ENCODE assay signal across 26 mouse cellular contexts in the genomic region with DNA sequence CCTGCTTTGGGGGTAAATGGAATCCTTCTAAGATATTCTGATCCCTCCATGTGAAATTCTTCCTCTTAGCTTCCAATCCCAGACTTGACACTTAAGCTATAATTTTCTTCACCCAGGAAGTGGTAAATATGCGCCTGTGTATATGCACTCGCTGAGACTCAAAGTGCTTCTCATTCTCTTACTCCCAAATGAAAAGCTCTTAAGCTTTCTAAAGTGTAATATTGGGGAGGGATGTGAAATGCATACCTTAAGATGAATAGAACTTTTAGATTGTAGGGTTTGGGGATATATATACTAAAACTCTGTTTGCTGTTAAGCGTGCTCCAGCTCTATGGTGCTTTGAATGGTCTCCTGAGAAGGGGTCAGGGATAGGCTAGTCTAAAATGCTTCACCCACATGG. TPM values are rescaled to one million over a fixed set of nuclear protein-coding genes. Genes with fewer than 3 reads are reported as not detected.
DNase-seq lines count a peak whose midpoint lies in the region; ATAC-seq and TF ChIP-seq lines count a peak whose summit lies in the region.
"Had no signal": no experiment of that assay in that cellular context is flagged by ENCODE, and none has a peak within 500 bp of the region (broad histone marks: within the 10 kb centered on the region; RNA-seq: fewer than 3 reads in every experiment).

No protein-coding gene starts in this region.

- H3K27ac ChIP-seq in forebrain, embryonic 15.5 days (replicated peaks) = peak overlapping the region; percentile 42
- H3K27ac ChIP-seq in forebrain, postnatal 0 days (ENCODE audit: low read depth, low read length) = no peak overlapping the region
- H3K27ac ChIP-seq in midbrain, embryonic 10.5 days (replicated peaks) = peak overlapping the region; percentile 10; the same call in 1 of the 2 replicates
- H3K27ac ChIP-seq in midbrain, embryonic 13.5 days = peak overlapping the region; percentile 85
- H3K27ac ChIP-seq in midbrain, postnatal 0 days (ENCODE audit: low read depth, low read length) = peak overlapping the region; percentile 86
- H3K27ac ChIP-seq: embryonic facial prominence, embryonic 15.5 days; gastrocnemius, adult 2 months; hindbrain, embryonic 10.5 days; hindbrain, embryonic 15.5 days had no signal

- no peaks in the 10 kb centered on the region for H3K4me1 ChIP-seq in forebrain, embryonic 15.5 days
- no peaks in the 10 kb centered on the region for H3K4me1 ChIP-seq in forebrain, postnatal 0 days (ENCODE audit: insufficient read depth)
- peaks cover 47% of the 10 kb centered on the region for H3K4me1 ChIP-seq in midbrain, embryonic 10.5 days
- H3K4me1 ChIP-seq in midbrain, embryonic 13.5 days (replicated peaks) = peaks cover 10% of the 10 kb centered on the region
- H3K4me1 ChIP-seq in midbrain, postnatal 0 days (ENCODE audit: insufficient read depth, low read length) = no peaks in the 10 kb centered on the region
- H3K4me1 ChIP-seq: embryonic facial prominence, embryonic 15.5 days; heart, embryonic 12.5 days; hindbrain, embryonic 15.5 days had no signal

- no peaks in the 10 kb centered on the region for H3K36me3 ChIP-seq in forebrain, embryonic 15.5 days
- no peaks in the 10 kb centered on the region for H3K36me3 ChIP-seq in forebrain, postnatal 0 days (ENCODE audit: insufficient read depth)
- H3K36me3 ChIP-seq in midbrain, embryonic 10.5 days = no peaks in the 10 kb centered on the region
- H3K36me3 ChIP-seq in midbrain, embryonic 13.5 days = no peaks in the 10 kb centered on the region
- no peaks in the 10 kb centered on the region for H3K36me3 ChIP-seq in midbrain, postnatal 0 days (ENCODE audit: insufficient read depth, low read length)
- H3K36me3 ChIP-seq: embryonic facial prominence, embryonic 15.5 days; heart, embryonic 12.5 days; hindbrain, embryonic 10.5 days; hindbrain, embryonic 15.5 days had no signal

- no peak for ATAC-seq in forebrain, embryonic 15.5 days (replicated peaks)
- no peak for ATAC-seq in forebrain, postnatal 0 days
- no peak for ATAC-seq in midbrain, embryonic 13.5 days
- ATAC-seq in midbrain, postnatal 0 days (ENCODE audit: low FRiP score) = no peak
- ATAC-seq: activated CD4-positive, CD25-positive, alpha-beta regulatory T cell, adult 4 months; Patski had no signal

- H3K9me3 ChIP-seq in forebrain, embryonic 15.5 days = no peaks in the 10 kb centered on the region
- no peaks in the 10 kb centered on the region for H3K9me3 ChIP-seq in forebrain, postnatal 0 days (ENCODE audit: low read length)
- no peaks in the 10 kb centered on the region for H3K9me3 ChIP-seq in midbrain, embryonic 10.5 days (replicated peaks)
- no peaks in the 10 kb centered on the region for H3K9me3 ChIP-seq in midbrain, embryonic 13.5 days
- no peaks in the 10 kb centered on the region for H3K9me3 ChIP-seq in midbrain, postnatal 0 days (ENCODE audit: low read length)
- H3K9me3 ChIP-seq: embryonic facial prominence, embryonic 15.5 days; heart, embryonic 12.5 days; hindbrain, embryonic 10.5 days; hindbrain, embryonic 15.5 days had no signal

- no peak for TF ChIP-seq CTCF in forebrain, postnatal 0 days (IDR thresholded peaks at IDR 0.05; ENCODE audit: low read depth)
- no peak for TF ChIP-seq CTCF in midbrain, postnatal 0 days (IDR thresholded peaks at IDR 0.05)

- H3K4me3 ChIP-seq in forebrain, embryonic 15.5 days = no peak overlapping the region
- no peak overlapping the region for H3K4me3 ChIP-seq in forebrain, postnatal 0 days (ENCODE audit: low read depth, low read length)
- H3K4me3 ChIP-seq in midbrain, embryonic 10.5 days = peak overlapping the region; percentile 16; the same call in 1 of the 2 replicates
- peak overlapping the region; percentile 42 for H3K4me3 ChIP-seq in midbrain, embryonic 13.5 days (replicated peaks)
- peak overlapping the region; percentile 38 for H3K4me3 ChIP-seq in midbrain, postnatal 0 days (ENCODE audit: low read depth, low read length)
- H3K4me3 ChIP-seq: embryonic facial prominence, embryonic 15.5 days; erythroblast, embryonic 14.5 days; gastrocnemius, adult 2 months; heart, embryonic 12.5 days; hindbrain, embryonic 10.5 days; hindbrain, embryonic 15.5 days had no signal

- no peak overlapping the region for H3K9ac ChIP-seq in forebrain, embryonic 15.5 days (replicated peaks)
- no peak overlapping the region for H3K9ac ChIP-seq in forebrain, postnatal 0 days
- H3K9ac ChIP-seq in midbrain, embryonic 13.5 days (replicated peaks) = peak overlapping the region; percentile 59
- H3K9ac ChIP-seq in midbrain, postnatal 0 days (replicated peaks; ENCODE audit: low read length, poor library complexity, severe bottlenecking) = peak overlapping the region; percentile 59
- H3K9ac ChIP-seq: embryonic facial prominence, embryonic 15.5 days; heart, embryonic 12.5 days; hindbrain, embryonic 15.5 days had no signal

- no peak overlapping the region for H3K4me2 ChIP-seq in forebrain, embryonic 15.5 days (replicated peaks)
- no peak overlapping the region for H3K4me2 ChIP-seq in forebrain, postnatal 0 days (ENCODE audit: low read depth)
- H3K4me2 ChIP-seq in midbrain, embryonic 13.5 days (replicated peaks) = peak overlapping the region; percentile 47
- peak overlapping the region; percentile 46 for H3K4me2 ChIP-seq in midbrain, postnatal 0 days (ENCODE audit: low read depth, low read length, poor library complexity, severe bottlenecking)
- H3K4me2 ChIP-seq: embryonic facial prominence, embryonic 15.5 days; heart, embryonic 12.5 days; hindbrain, embryonic 15.5 days had no signal

- DNase-seq in forebrain, postnatal 0 days = no peak
- DNase-seq in midbrain, embryonic 10.5 days (ENCODE audit: low spot score) = no peak
- no peak for DNase-seq in midbrain, postnatal 0 days (ENCODE audit: low spot score)
- DNase-seq in cerebellum, adult 11 months = no peak
- DNase-seq in layer of hippocampus, postnatal 10 days (ENCODE audit: low spot score in 2 of 2) = no peak
- DNase-seq: adrenal gland, postnatal 14 days; cerebellum, adult 2 months; cerebellum, postnatal 10 days; gastrocnemius, adult 2 months; gastrocnemius, postnatal 25 days had no signal

- WGBS in forebrain, embryonic 15.5 days = 3% methylated on average over 3 of the region's 3 CpGs
- 6% methylated on average over 3 of the region's 3 CpGs for WGBS in forebrain, postnatal 0 days
- WGBS in midbrain, embryonic 10.5 days = 3% methylated on average over 3 of the region's 3 CpGs
- 4% methylated on average over 3 of the region's 3 CpGs for WGBS in midbrain, embryonic 13.5 days
- 4% methylated on average over 3 of the region's 3 CpGs for WGBS in midbrain, postnatal 0 days

- H3K27me3 ChIP-seq in forebrain, embryonic 15.5 days = peaks cover 89% of the 10 kb centered on the region
- peaks cover 86% of the 10 kb centered on the region for H3K27me3 ChIP-seq in forebrain, postnatal 0 days (ENCODE audit: insufficient read depth, low read length)
- peaks cover 100% of the 10 kb centered on the region for H3K27me3 ChIP-seq in midbrain, embryonic 10.5 days (ENCODE audit: low read depth, poor library complexity, severe bottlenecking)
- peaks cover 97% of the 10 kb centered on the region for H3K27me3 ChIP-seq in midbrain, embryonic 13.5 days
- peaks cover 61% of the 10 kb centered on the region for H3K27me3 ChIP-seq in midbrain, postnatal 0 days (ENCODE audit: insufficient read depth, low read length)
- H3K27me3 ChIP-seq: CH12.LX had no signal

RNA-seq across cellular contexts. Expression of gene Tfap2d, which starts 5.0 kb away (rescaled TPM):
- 14.7 and 16.7 TPM in 2 replicates for polyA plus RNA-seq in forebrain, embryonic 15.5 days (2015; fragmentation: Nextera tagmentation; extraction: Ambion mirVana)
- 8.2 and 9.4 TPM in 2 replicates for total RNA-seq in forebrain, postnatal 0 days (2014; rRNA removed)
- 6.5 and 7.1 TPM in 2 replicates for polyA plus RNA-seq in forebrain, postnatal 0 days (2015; fragmentation: Nextera tagmentation; extraction: Ambion mirVana)
- polyA plus RNA-seq in midbrain, embryonic 10.5 days (2016; fragmentation: Nextera tagmentation; extraction: Ambion mirVana) = 4.7 and 10.9 TPM in 2 replicates
- 41.3 and 54.1 TPM in 2 replicates for polyA plus RNA-seq in midbrain, embryonic 13.5 days (2015; fragmentation: Nextera tagmentation; extraction: Ambion mirVana)
- total RNA-seq in midbrain, postnatal 0 days (2014; rRNA removed) = 65.5 and 74.2 TPM in 2 replicates
- 54.9 and 56.8 TPM in 2 replicates for polyA plus RNA-seq in midbrain, postnatal 0 days (2015; fragmentation: Nextera tagmentation; extraction: Ambion mirVana)
- under 1 TPM in 1 of 2 experiments, not detected in 1; 0.50 TPM for total RNA-seq in layer of hippocampus, postnatal 10 days (2021)
- total RNA-seq: adrenal gland, adult 18-20 months; adrenal gland, postnatal 14 days; CH12.LX; gastrocnemius, adult 2 months; gastrocnemius, postnatal 25 days; granulocyte monocyte progenitor cell, adult 5-6 weeks; heart, adult 8-10 months; heart, postnatal 25 days had no signal
- polyA plus RNA-seq: activated CD4-positive, CD25-positive, alpha-beta regulatory T cell, adult 4 months; embryonic facial prominence, embryonic 15.5 days; erythroblast, embryonic 14.5 days; heart, embryonic 12.5 days; heart, embryonic 16.5 days; intestine, embryonic 14.5 days; Patski had no signal

Comparison
In these comparisons a context has a peak if more than half of its experiments do, and no peak if none do; other contexts are left out.
1. H3K4me2 ChIP-seq: peak in midbrain, embryonic 13.5 days (single experiment) and midbrain, postnatal 0 days (single experiment); none in forebrain, embryonic 15.5 days (single experiment) and forebrain, postnatal 0 days (single experiment).
2. H3K4me3 ChIP-seq: peak in midbrain, embryonic 10.5 days (single experiment), midbrain, embryonic 13.5 days (single experiment) and midbrain, postnatal 0 days (single experiment); none in forebrain, embryonic 15.5 days (single experiment) and forebrain, postnatal 0 days (single experiment).
3. H3K9ac ChIP-seq: peak in midbrain, embryonic 13.5 days (single experiment) and midbrain, postnatal 0 days (single experiment); none in forebrain, embryonic 15.5 days (single experiment) and forebrain, postnatal 0 days (single experiment).